Mouse (Mus musculus) ES-Bruce4 (cell line): ENCODE results near the gene Wdr89. TPM values are rescaled to one million over a fixed set of nuclear protein-coding genes. Genes with fewer than 3 reads are reported as not detected.
A peak's percentile ranks its signal among the peaks of the same experiment; 100 is the strongest.

ENCODE experiments used
- H3K27ac ChIP-seq: 2 replicates; pipeline ENCODE4 v1.5.1; 2012; ENCODE audit warnings: low read length, inconsistent platforms; ENCODE audit not compliant: insufficient read depth
- H3K27me3 ChIP-seq: 2 replicates; pipeline ENCODE4 v1.6.1; 2012; ENCODE audit warnings: mild to moderate bottlenecking, low read length, inconsistent platforms; ENCODE audit not compliant: control insufficient read depth, poor library complexity, insufficient read depth, severe bottlenecking
- H3K36me3 ChIP-seq: 2 replicates; pipeline ENCODE4 v1.6.1; 2012; ENCODE audit warnings: inconsistent platforms, mild to moderate bottlenecking, low read length, moderate library complexity; ENCODE audit not compliant: control insufficient read depth, poor library complexity, insufficient read depth, severe bottlenecking
- H3K4me1 ChIP-seq: one replicate; pipeline ENCODE4 v1.8.1; 2011; ENCODE audit warnings: low read length; ENCODE audit not compliant: control insufficient read depth, insufficient read depth
- H3K4me3 ChIP-seq: 2 replicates; pipeline ENCODE4 v1.5.1; 2011; ENCODE audit warnings: low read depth, mild to moderate bottlenecking, low read length
- H3K9ac ChIP-seq: 2 replicates; pipeline ENCODE4 v1.6.1; 2012; ENCODE audit warnings: low read depth, mild to moderate bottlenecking, inconsistent platforms; ENCODE audit not compliant: poor library complexity, severe bottlenecking
- H3K9me3 ChIP-seq: replicated peaks from 2 replicates; pipeline ENCODE4 v1.6.1; 2012; ENCODE audit warnings: mild to moderate bottlenecking, low read length, inconsistent platforms; ENCODE audit not compliant: control insufficient read depth, poor library complexity, insufficient read depth, severe bottlenecking
- CTCF ChIP-seq: IDR thresholded peaks from one replicate; pipeline ENCODE4 v1.8.1; 2011; ENCODE audit warnings: low read depth, low read length
- EP300 ChIP-seq: IDR thresholded peaks from 2 replicates; pipeline ENCODE4 v1.6.1; 2011; ENCODE audit warnings: low read depth, low read length; ENCODE audit not compliant: insufficient read depth
- POLR2A ChIP-seq: IDR thresholded peaks from one replicate; pipeline ENCODE4 v1.8.1; 2011; ENCODE audit warnings: low read length; ENCODE audit not compliant: insufficient read depth
- polyA plus RNA-seq: library from polyadenylated mRNA; stranded (reverse); fragments of >200 nt; gene quantifications from 2 replicates; pipeline ENCODE4 v1.2.4, GENCODE M21; 2011; ENCODE audit warnings: low read depth; ENCODE audit not compliant: missing spikeins, insufficient read depth, insufficient read length

The Wdr89 gene
- polyA plus RNA-seq, 1 experiment, result 75.8 TPM

DNA sequence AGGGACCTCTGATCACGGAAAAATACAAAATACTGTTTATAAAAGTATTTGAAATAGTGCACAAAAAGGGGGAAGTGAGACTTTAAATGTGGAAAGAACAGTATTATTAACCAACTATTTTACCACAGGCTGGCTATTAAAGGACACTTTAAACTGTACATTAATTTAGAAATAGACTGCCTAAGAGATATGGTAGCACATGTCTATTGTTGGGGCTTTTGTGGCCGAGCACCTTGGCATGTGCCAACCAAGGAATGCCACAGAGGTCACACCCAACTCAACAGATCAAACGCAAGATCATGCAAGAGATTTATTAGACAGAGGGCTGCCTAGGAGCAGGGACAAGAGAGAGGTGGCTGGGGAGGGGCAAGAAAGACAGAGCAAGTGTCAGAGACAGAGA lies 32.2 kb downstream of the Wdr89 start:
- 0 out of 2 replicates have a peak, but pooled peaks cover 6% of the 10 kb centered on the region for H3K9me3 ChIP-seq
- H3K4me3 ChIP-seq, result no peak overlapping the region
- H3K27ac ChIP-seq, result no peak overlapping the region
- H3K27me3 ChIP-seq, result no peaks in the 10 kb centered on the region
- no peak overlapping the region for H3K9ac ChIP-seq
- TF ChIP-seq POLR2A (no peak), EP300 (no peak), CTCF (no peak)
- H3K4me1 ChIP-seq, result no peaks in the 10 kb centered on the region
- 0 out of 2 replicates have a peak, but pooled peaks cover 5% of the 10 kb centered on the region for H3K36me3 ChIP-seq

- peaks cover 5% of the 10 kb centered on the region; the same call in 1 of the 2 replicates for H3K36me3 ChIP-seq
- H3K4me3 ChIP-seq, result no peak overlapping the region
- no peak for TF ChIP-seq POLR2A
- no peak for TF ChIP-seq EP300
- TF ChIP-seq CTCF, result no peak
- H3K4me1 ChIP-seq, result no peaks in the 10 kb centered on the region
- no peak overlapping the region for H3K9ac ChIP-seq
- no peak overlapping the region for H3K27ac ChIP-seq
- H3K27me3 ChIP-seq, result no peaks in the 10 kb centered on the region
- H3K9me3 ChIP-seq, result 0 out of 2 replicates have a peak, but pooled peaks cover 6% of the 10 kb centered on the region
Observed at GRCm38 (mm10) chr12:75635771-75636430, 33.4 kb downstream of the Wdr89 start.

GRCm38 (mm10) chr12:75629618-75630017 lies 39.7 kb downstream of the Wdr89 start:
- Histone ChIP-seq H3K9me3 (no peaks in the 10 kb centered on the region), H3K27ac (no peak overlapping the region), H3K9ac (no peak overlapping the region), H3K27me3 (no peaks in the 10 kb centered on the region), H3K36me3 (peaks cover 5% of the 10 kb centered on the region; the same call in 1 of the 2 replicates), H3K4me1 (no peaks in the 10 kb centered on the region), H3K4me3 (no peak overlapping the region)
- no peak for TF ChIP-seq EP300
- TF ChIP-seq CTCF, result peak; percentile 54

- no peaks in the 10 kb centered on the region for H3K4me1 ChIP-seq
- TF ChIP-seq CTCF, result no peak
- TF ChIP-seq POLR2A, result no peak
- no peak for TF ChIP-seq EP300
Observed at GRCm38 (mm10) chr12:75623292-75623691, 46.0 kb downstream of the Wdr89 start.

DNA sequence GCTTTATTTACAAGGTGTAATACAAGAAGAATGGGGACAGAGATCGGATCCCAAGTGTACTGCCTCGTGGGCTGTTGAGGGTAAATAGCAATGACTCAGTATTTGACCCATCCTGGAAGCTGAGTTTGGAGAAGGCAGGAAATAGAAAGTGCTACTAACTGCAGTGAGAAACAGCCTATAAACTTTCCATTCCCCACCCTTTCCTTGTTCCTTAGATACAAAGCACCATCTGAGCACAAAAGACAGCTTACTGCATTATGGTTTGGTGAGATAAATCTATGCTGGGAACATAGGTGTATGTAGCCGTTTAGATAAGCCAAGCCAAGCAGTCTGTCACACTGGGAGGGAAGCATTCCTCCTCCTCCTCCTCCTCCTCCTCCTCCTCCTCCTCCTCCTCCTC lies 46.5 kb downstream of the Wdr89 start:
- no peaks in the 10 kb centered on the region for H3K9me3 ChIP-seq
- H3K4me3 ChIP-seq, result no peak overlapping the region
- H3K4me1 ChIP-seq, result no peaks in the 10 kb centered on the region
- H3K27me3 ChIP-seq, result no peaks in the 10 kb centered on the region
- no peak overlapping the region for H3K27ac ChIP-seq
- no peaks in the 10 kb centered on the region for H3K36me3 ChIP-seq
- H3K9ac ChIP-seq, result no peak overlapping the region
- TF ChIP-seq EP300 (no peak), POLR2A (no peak)

More at GRCm38 (mm10) chr12:75623292-75623691, 46.0 kb downstream of the Wdr89 start:
- Histone ChIP-seq H3K27ac (no peak overlapping the region), H3K9ac (no peak overlapping the region), H3K27me3 (no peaks in the 10 kb centered on the region), H3K4me3 (no peak overlapping the region), H3K36me3 (no peaks in the 10 kb centered on the region), H3K9me3 (no peaks in the 10 kb centered on the region)

- H3K9me3 ChIP-seq, result no peaks in the 10 kb centered on the region
- TF ChIP-seq CTCF (no peak), POLR2A (no peak)
- no peak overlapping the region for H3K27ac ChIP-seq
- no peaks in the 10 kb centered on the region for H3K4me1 ChIP-seq
- H3K4me3 ChIP-seq, result no peak overlapping the region
- no peak overlapping the region for H3K9ac ChIP-seq
- no peaks in the 10 kb centered on the region for H3K36me3 ChIP-seq
- no peaks in the 10 kb centered on the region for H3K27me3 ChIP-seq
Observed at GRCm38 (mm10) chr12:75616841-75617240, 52.5 kb downstream of the Wdr89 start.
